Mouse (Mus musculus): ENCODE data around the gene Camk1d. TPM values are rescaled to one million over a fixed set of nuclear protein-coding genes. Genes with fewer than 3 reads are reported as not detected.
A peak's percentile ranks its signal among the peaks of the same experiment; 100 is the strongest.

The Camk1d gene
- total RNA-seq, 2 experiments from 2014 or later, result 115 to 116 TPM

GRCm38 (mm10) chr2:5672906-5673589 is 41.3 kb downstream of the Camk1d start:
- intact Hi-C loops (cut with DNase I), result no loop called here
- DNase-seq (ENCODE audit: low spot score in 2 of 2), result no peak

GRCm38 (mm10) chr2:5670146-5670545 is 44.2 kb downstream of the Camk1d start:
- DNase-seq (ENCODE audit: low spot score in 2 of 2), result no peak
- intact Hi-C loops (cut with DNase I), result no loop called here

- intact Hi-C loops (cut with DNase I), result no loop called here
These were observed 44.7 kb downstream of the Camk1d start for GRCm38 (mm10) chr2:5669498-5670040.

GRCm38 (mm10) chr2:5668940-5669339 is 45.4 kb downstream of the Camk1d start:
- no peak for DNase-seq (ENCODE audit: low spot score in 2 of 2)
- intact Hi-C loops (cut with DNase I), result no loop called here

More at GRCm38 (mm10) chr2:5669498-5670040, 44.7 kb downstream of the Camk1d start:
- no peak for DNase-seq (ENCODE audit: low spot score in 2 of 2)

- no peak for DNase-seq (ENCODE audit: low spot score in 2 of 2)
- intact Hi-C loops (cut with DNase I), result no loop called here
These were observed 50.8 kb downstream of the Camk1d start for GRCm38 (mm10) chr2:5663499-5663898.

GRCm38 (mm10) chr2:5661946-5662345 is 52.4 kb downstream of the Camk1d start:
- intact Hi-C loops (cut with DNase I), result no loop called here
- DNase-seq (ENCODE audit: low spot score in 2 of 2), result no peak

GRCm38 (mm10) chr2:5658000-5658399 is 56.3 kb downstream of the Camk1d start:
- DNase-seq (ENCODE audit: low spot score in 2 of 2), result no peak
- intact Hi-C loops (cut with DNase I), result no loop called here

GRCm38 (mm10) chr2:5656326-5656725 is 58.0 kb downstream of the Camk1d start:
- DNase-seq (ENCODE audit: low spot score in 2 of 2), result no peak
- intact Hi-C loops (cut with DNase I), result no loop called here

GRCm38 (mm10) chr2:5652071-5652470 is 62.2 kb downstream of the Camk1d start:
- DNase-seq (ENCODE audit: low spot score in 2 of 2), result no peak
- intact Hi-C loops (cut with DNase I), result no loop called here

- intact Hi-C loops (cut with DNase I), result no loop called here
- DNase-seq (ENCODE audit: low spot score in 2 of 2), result no peak
These were observed 62.9 kb downstream of the Camk1d start for GRCm38 (mm10) chr2:5651285-5651870.

GRCm38 (mm10) chr2:5649226-5649625 is 65.1 kb downstream of the Camk1d start:
- no peak for DNase-seq (ENCODE audit: low spot score in 2 of 2)
- intact Hi-C loops (cut with DNase I), result no loop called here

- intact Hi-C loops (cut with DNase I), result no loop called here
- DNase-seq (ENCODE audit: low spot score in 2 of 2), result no peak
These were observed 65.6 kb downstream of the Camk1d start for GRCm38 (mm10) chr2:5648764-5649163.

GRCm38 (mm10) chr2:5646322-5646721 is 68.0 kb downstream of the Camk1d start:
- intact Hi-C loops (cut with DNase I), result no loop called here
- DNase-seq (ENCODE audit: low spot score in 2 of 2), result no peak

GRCm38 (mm10) chr2:5645584-5645983 is 68.7 kb downstream of the Camk1d start:
- no peak for DNase-seq (ENCODE audit: low spot score in 2 of 2)
- intact Hi-C loops (cut with DNase I), result no loop called here

- intact Hi-C loops (cut with DNase I), result no loop called here
- DNase-seq (ENCODE audit: low spot score in 2 of 2), result no peak
These were observed 70.4 kb downstream of the Camk1d start for GRCm38 (mm10) chr2:5643937-5644336.

GRCm38 (mm10) chr2:5643226-5643625 is 71.1 kb downstream of the Camk1d start:
- intact Hi-C loops (cut with DNase I), result no loop called here
- DNase-seq (ENCODE audit: low spot score in 2 of 2), result no peak

- intact Hi-C loops (cut with DNase I), result no loop called here
- no peak for DNase-seq (ENCODE audit: low spot score in 2 of 2)
These were observed 71.7 kb downstream of the Camk1d start for GRCm38 (mm10) chr2:5642624-5643023.

- DNase-seq (ENCODE audit: low spot score in 2 of 2), result peak; percentile 43 to 60
- intact Hi-C loops (cut with DNase I), result no loop called here
These were observed 72.6 kb downstream of the Camk1d start for GRCm38 (mm10) chr2:5641678-5642077.

- no peak for DNase-seq (ENCODE audit: low spot score in 2 of 2)
- intact Hi-C loops (cut with DNase I), result no loop called here
These were observed 73.7 kb downstream of the Camk1d start for GRCm38 (mm10) chr2:5640586-5640985.

GRCm38 (mm10) chr2:5636801-5637742 is 77.2 kb downstream of the Camk1d start:
- DNase-seq (ENCODE audit: low spot score in 2 of 2), result peak; percentile 70 to 95
- intact Hi-C loops (cut with DNase I), result loop anchor here (2.0 kb wide), 1 partner anchor 22 kb away; no protein-coding TSS in a partner anchor

Data from left cerebral cortex, postnatal 25 days (tissue).